Mouse (Mus musculus) left cerebral cortex, adult 2 months (tissue): ENCODE data around the gene Hsd17b13. TPM values are rescaled to one million over a fixed set of nuclear protein-coding genes. Genes with fewer than 3 reads are reported as not detected.
"Not testable (repeated sequence)": the region's sequence is repeated elsewhere in the genome, so short reads cannot be mapped to it uniquely, and the experiment has no call there.

Experiments used
- DNase-seq, 2 experiments: peaks; one replicate each; pipeline ENCODE4 v3.0.0; 2021 to 2022; ENCODE audit warnings: low spot score in 2 of 2, mixed read lengths in 1 of 2; ENCODE audit errors: extremely low spot score in 1 of 2
- H3K27ac ChIP-seq: fragments of 200-600 bp; 2 replicates; pipeline ENCODE4 v1.8.1; 2022
- H3K4me3 ChIP-seq: fragments of 200-600 bp; 2 replicates; pipeline ENCODE4 v1.8.1; 2022
- CTCF ChIP-seq: fragments of 200-600 bp; IDR thresholded peaks from 2 replicates; pipeline ENCODE4 v1.8.1; 2022; ENCODE audit warnings: antibody characterized with exemption, mild to moderate bottlenecking, moderate library complexity
- intact Hi-C: fragments of 180-260 bp; cut with DNase I; formaldehyde crosslinking; loops from one replicate; pipeline ENCODE4 v1.15.1; 2025
- long read RNA-seq, 2 experiments: library from polyadenylated mRNA; stranded (forward); transcript quantifications; one replicate each; pipeline ENCODE4 v2.0.0; 2021; ENCODE audit warnings: borderline mapping rate in 2 of 2
- total RNA-seq, 2 experiments: library from RNA; stranded (reverse); gene quantifications; 2 replicates each; pipeline ENCODE4 v1.2.3; 2021

Gene Hsd17b13
- total RNA-seq: under 1 TPM in 1 of 2 experiments, not detected in 1; 0.42 TPM
- long read RNA-seq, experiment 1: 0 reads
- long read RNA-seq, experiment 2: 0 reads

GRCm38 (mm10) chr5:103977297-103977696 is at the start of gene Hsd17b13:
Hsd17b13 (minus strand) TSS chr5:103977410.
- no peak for DNase-seq
- no peak for TF ChIP-seq CTCF
- Histone ChIP-seq H3K27ac (no peak within 1 kb of the TSS), H3K4me3 (no peak within 1 kb of the TSS)
- intact Hi-C loops: no loop called here

- no peak overlapping the region for H3K27ac ChIP-seq
- TF ChIP-seq CTCF: no peak
- no peak overlapping the region for H3K4me3 ChIP-seq
- DNase-seq: no peak
- intact Hi-C loops: no loop called here
Observed at GRCm38 (mm10) chr5:104025245-104025854, 48.1 kb upstream of the Hsd17b13 start.

GRCm38 (mm10) chr5:104024762-104025161 is 47.6 kb upstream of the Hsd17b13 start:
- no peak overlapping the region for H3K27ac ChIP-seq
- no peak overlapping the region for H3K4me3 ChIP-seq
- no peak for TF ChIP-seq CTCF
- DNase-seq: no peak
- intact Hi-C loops: no loop called here

GRCm38 (mm10) chr5:104024193-104024592 is 47.0 kb upstream of the Hsd17b13 start:
- intact Hi-C loops, H3K27ac ChIP-seq, H3K4me3 ChIP-seq, DNase-seq: not testable (repeated sequence)

- no peak for TF ChIP-seq CTCF
- intact Hi-C loops: no loop called here
- H3K27ac ChIP-seq: no peak overlapping the region
- H3K4me3 ChIP-seq: no peak overlapping the region
- no peak for DNase-seq
Observed at GRCm38 (mm10) chr5:104023289-104024020, 46.2 kb upstream of the Hsd17b13 start.

- peak overlapping the region; percentile 69 for H3K4me3 ChIP-seq
- intact Hi-C loops: no loop called here
Observed at GRCm38 (mm10) chr5:104022558-104022957, 45.3 kb upstream of the Hsd17b13 start.

GRCm38 (mm10) chr5:104021597-104022378 is 44.6 kb upstream of the Hsd17b13 start, which contains the start of gene Hsd17b11:
Hsd17b11 (minus strand) TSS chr5:104021919.
- Histone ChIP-seq H3K27ac (peak within 1 kb of the TSS; percentile 90), H3K4me3 (peak within 1 kb of the TSS; percentile 69)
- intact Hi-C loops: no loop called here
- TF ChIP-seq CTCF: no peak; the same call in none of the 2 replicates
- DNase-seq: peak; percentile 56 to 71

More at GRCm38 (mm10) chr5:104022558-104022957, 45.3 kb upstream of the Hsd17b13 start:
- peak overlapping the region; percentile 90 for H3K27ac ChIP-seq
- no peak for TF ChIP-seq CTCF
- no peak for DNase-seq

GRCm38 (mm10) chr5:104011419-104011818 is 34.2 kb upstream of the Hsd17b13 start:
- intact Hi-C loops: no loop called here
- no peak overlapping the region for H3K27ac ChIP-seq
- no peak for DNase-seq
- no peak overlapping the region for H3K4me3 ChIP-seq
- no peak for TF ChIP-seq CTCF

- no peak for TF ChIP-seq CTCF
- Histone ChIP-seq H3K27ac (no peak overlapping the region), H3K4me3 (no peak overlapping the region)
- intact Hi-C loops: no loop called here
- DNase-seq: no peak
Observed at GRCm38 (mm10) chr5:104010261-104010660, 33.1 kb upstream of the Hsd17b13 start.

- no peak overlapping the region for H3K27ac ChIP-seq
- no peak for DNase-seq
- intact Hi-C loops: no loop called here
- no peak overlapping the region for H3K4me3 ChIP-seq
- TF ChIP-seq CTCF: no peak
Observed at GRCm38 (mm10) chr5:104009421-104009820, 32.2 kb upstream of the Hsd17b13 start.

- DNase-seq: no peak
- no peak for TF ChIP-seq CTCF
- H3K4me3 ChIP-seq: no peak overlapping the region
- no peak overlapping the region for H3K27ac ChIP-seq
- intact Hi-C loops: no loop called here
Observed at GRCm38 (mm10) chr5:104007801-104008200, 30.6 kb upstream of the Hsd17b13 start.

- intact Hi-C loops: no loop called here
- TF ChIP-seq CTCF: no peak
Observed at GRCm38 (mm10) chr5:104006811-104007210, 29.6 kb upstream of the Hsd17b13 start.

More at GRCm38 (mm10) chr5:104006811-104007210, 29.6 kb upstream of the Hsd17b13 start:
- no peak overlapping the region for H3K27ac ChIP-seq
- no peak for DNase-seq
- no peak overlapping the region for H3K4me3 ChIP-seq
